Mouse (Mus musculus): ENCODE results near the gene 4930562C15Rik. TPM values are rescaled to one million over a fixed set of nuclear protein-coding genes. Genes with fewer than 3 reads are reported as not detected.

The 4930562C15Rik gene
- total RNA-seq, 1 experiment = 0.09 TPM

GRCm38 (mm10) chr16:4899711-4900110, 64.5 kb downstream of the 4930562C15Rik start:
- no peak for DNase-seq (ENCODE audit: low read depth, low spot score)
- Histone ChIP-seq H3K9ac (ENCODE audit: insufficient read depth, low read depth, low read length, poor library complexity, severe bottlenecking) (no peak overlapping the region), H3K27ac (ENCODE audit: insufficient read depth, low read depth, low read length, poor library complexity, severe bottlenecking) (no peak overlapping the region), H3K4me1 (ENCODE audit: control insufficient read depth in 2 of 2, insufficient read depth in 2 of 2, low read length in 2 of 2, poor library complexity in 1 of 2) (peaks cover 0 to 13% of the 10 kb centered on the region in 2 experiments), H3K9me3 (ENCODE audit: control insufficient read depth, insufficient read depth, low read depth, low read length) (no peaks in the 10 kb centered on the region), H3K36me3 (ENCODE audit: control insufficient read depth, insufficient read depth, low read length, poor library complexity, severe bottlenecking) (no peaks in the 10 kb centered on the region), H3K4me3 (ENCODE audit: insufficient read depth in 1 of 2, low read depth in 1 of 2, low read length in 2 of 2, poor library complexity in 1 of 2, severe bottlenecking in 1 of 2) (no peak overlapping the region)
- in situ Hi-C loops (cut with MboI; ENCODE audit: low sequenced_read_pairs in 2 of 2, unreplicated experiment in 2 of 2) = no loop called here
- TF ChIP-seq ZC3H11A (IDR thresholded peaks at IDR 0.05; ENCODE audit: borderline replicate concordance, low read depth, low read length) (no peak), MAFK (IDR thresholded peaks at IDR 0.05; ENCODE audit: insufficient read depth, low read depth, low read length) (no peak), CHD2 (IDR thresholded peaks at IDR 0.05; ENCODE audit: low read depth, low read length) (no peak), HCFC1 (IDR thresholded peaks at IDR 0.05; ENCODE audit: borderline replicate concordance, insufficient read depth, low read length) (no peak), ZNF384 (IDR thresholded peaks at IDR 0.05; ENCODE audit: low read depth, low read length) (no peak)

- no peak for TF ChIP-seq ZC3H11A (IDR thresholded peaks at IDR 0.05; ENCODE audit: borderline replicate concordance, low read depth, low read length)
- no peak for TF ChIP-seq MAFK (IDR thresholded peaks at IDR 0.05; ENCODE audit: insufficient read depth, low read depth, low read length)
- TF ChIP-seq ZNF384 (IDR thresholded peaks at IDR 0.05; ENCODE audit: low read depth, low read length) = no peak
- TF ChIP-seq CHD2 (IDR thresholded peaks at IDR 0.05; ENCODE audit: low read depth, low read length) = no peak
- TF ChIP-seq HCFC1 (IDR thresholded peaks at IDR 0.05; ENCODE audit: borderline replicate concordance, insufficient read depth, low read length) = no peak
- in situ Hi-C loops (cut with MboI; ENCODE audit: low sequenced_read_pairs in 2 of 2, unreplicated experiment in 2 of 2) = no loop called here
- Histone ChIP-seq H3K9ac (ENCODE audit: insufficient read depth, low read depth, low read length, poor library complexity, severe bottlenecking) (no peak overlapping the region), H3K9me3 (ENCODE audit: control insufficient read depth, insufficient read depth, low read depth, low read length) (no peaks in the 10 kb centered on the region), H3K36me3 (ENCODE audit: control insufficient read depth, insufficient read depth, low read length, poor library complexity, severe bottlenecking) (no peaks in the 10 kb centered on the region), H3K27ac (ENCODE audit: insufficient read depth, low read depth, low read length, poor library complexity, severe bottlenecking) (no peak overlapping the region; the same call in 1 of the 2 replicates), H3K4me1 (ENCODE audit: control insufficient read depth in 2 of 2, insufficient read depth in 2 of 2, low read length in 2 of 2, poor library complexity in 1 of 2) (peaks cover 0 to 12% of the 10 kb centered on the region in 2 experiments), H3K4me3 (ENCODE audit: insufficient read depth in 1 of 2, low read depth in 1 of 2, low read length in 2 of 2, poor library complexity in 1 of 2, severe bottlenecking in 1 of 2) (no peak overlapping the region)
- no peak for DNase-seq (ENCODE audit: low read depth, low spot score)
These were observed 66.0 kb downstream of the 4930562C15Rik start for GRCm38 (mm10) chr16:4901167-4901566.

DNA sequence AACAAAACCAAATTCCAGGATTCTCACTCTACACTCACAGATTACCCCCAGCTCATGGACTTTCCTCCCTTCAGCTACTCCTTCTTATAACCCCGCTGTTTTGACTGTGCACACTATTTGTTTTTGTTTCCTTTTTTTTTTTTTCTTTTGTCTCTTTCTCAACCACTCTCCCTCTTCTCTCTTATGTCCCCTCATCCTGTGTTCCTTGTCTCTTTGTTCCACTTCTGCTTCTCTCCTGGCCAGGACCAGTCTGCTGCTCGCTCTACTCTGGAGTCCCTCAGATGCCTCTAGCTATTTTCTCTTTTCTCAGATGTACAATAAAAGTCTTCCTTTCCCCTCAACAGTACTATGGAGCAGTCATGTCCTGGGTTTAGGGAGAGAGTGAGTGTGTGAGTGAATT, 67.2 kb downstream of the 4930562C15Rik start:
- no peak overlapping the region for H3K27ac ChIP-seq (ENCODE audit: insufficient read depth, low read depth, low read length, poor library complexity, severe bottlenecking)
- DNase-seq (ENCODE audit: low read depth, low spot score) = no peak
- no peaks in the 10 kb centered on the region; the same call in 1 of the 2 replicates for H3K36me3 ChIP-seq (ENCODE audit: control insufficient read depth, insufficient read depth, low read length, poor library complexity, severe bottlenecking)
- no peak overlapping the region for H3K9ac ChIP-seq (ENCODE audit: insufficient read depth, low read depth, low read length, poor library complexity, severe bottlenecking)
- no peak overlapping the region for H3K4me3 ChIP-seq (ENCODE audit: insufficient read depth in 1 of 2, low read depth in 1 of 2, low read length in 2 of 2, poor library complexity in 1 of 2, severe bottlenecking in 1 of 2)
- TF ChIP-seq HCFC1 (IDR thresholded peaks at IDR 0.05; ENCODE audit: borderline replicate concordance, insufficient read depth, low read length) (no peak), CHD2 (IDR thresholded peaks at IDR 0.05; ENCODE audit: low read depth, low read length) (no peak)
- H3K4me1 ChIP-seq (ENCODE audit: control insufficient read depth in 2 of 2, insufficient read depth in 2 of 2, low read length in 2 of 2, poor library complexity in 1 of 2) = peaks cover 0 to 7% of the 10 kb centered on the region in 2 experiments
- no peaks in the 10 kb centered on the region for H3K9me3 ChIP-seq (ENCODE audit: control insufficient read depth, insufficient read depth, low read depth, low read length)
- in situ Hi-C loops (cut with MboI; ENCODE audit: low sequenced_read_pairs in 2 of 2, unreplicated experiment in 2 of 2) = no loop called here

DNA sequence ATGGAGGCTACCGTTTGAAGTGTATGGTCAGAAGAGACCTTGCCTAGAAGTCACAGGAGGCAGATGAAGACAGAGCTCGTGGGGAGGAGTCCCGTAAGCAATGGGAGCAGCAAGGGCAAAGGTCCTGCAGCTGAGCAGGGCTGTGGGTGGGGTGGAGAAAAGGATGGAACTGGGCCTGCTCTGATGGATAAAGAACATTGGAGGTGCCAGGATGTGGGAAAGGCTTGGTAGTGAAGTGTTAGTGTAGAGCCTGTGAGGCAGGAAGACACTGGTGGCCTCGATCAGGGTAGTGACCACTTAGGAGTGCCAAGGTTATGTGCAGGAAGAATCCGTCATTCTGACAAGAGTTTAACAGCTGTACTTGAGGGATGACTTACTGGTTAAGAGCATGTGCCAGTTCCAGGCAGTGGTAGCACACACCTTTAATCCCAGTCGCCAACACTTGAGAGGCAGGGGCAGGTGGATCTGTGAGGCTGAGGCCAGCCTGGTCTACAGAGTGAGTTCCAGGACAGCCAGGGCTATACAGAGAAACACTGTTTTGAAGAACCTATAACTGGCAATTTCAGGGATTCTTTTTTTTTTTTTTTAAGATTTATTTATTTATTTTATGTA, 68.4 kb downstream of the 4930562C15Rik start:
- Histone ChIP-seq H3K9me3 (ENCODE audit: control insufficient read depth, insufficient read depth, low read depth, low read length) (no peaks in the 10 kb centered on the region), H3K36me3 (ENCODE audit: control insufficient read depth, insufficient read depth, low read length, poor library complexity, severe bottlenecking) (no peaks in the 10 kb centered on the region; the same call in 1 of the 2 replicates), H3K4me3 (ENCODE audit: insufficient read depth in 1 of 2, low read depth in 1 of 2, low read length in 2 of 2, poor library complexity in 1 of 2, severe bottlenecking in 1 of 2) (no peak overlapping the region), H3K4me1 (ENCODE audit: control insufficient read depth in 2 of 2, insufficient read depth in 2 of 2, low read length in 2 of 2, poor library complexity in 1 of 2) (peaks cover 7 to 9% of the 10 kb centered on the region in 2 experiments), H3K27ac (ENCODE audit: insufficient read depth, low read depth, low read length, poor library complexity, severe bottlenecking) (no peak overlapping the region), H3K9ac (ENCODE audit: insufficient read depth, low read depth, low read length, poor library complexity, severe bottlenecking) (no peak overlapping the region)
- in situ Hi-C loops (cut with MboI; ENCODE audit: low sequenced_read_pairs in 2 of 2, unreplicated experiment in 2 of 2) = no loop called here
- TF ChIP-seq ZNF384 (IDR thresholded peaks at IDR 0.05; ENCODE audit: low read depth, low read length) (no peak), CHD2 (IDR thresholded peaks at IDR 0.05; ENCODE audit: low read depth, low read length) (no peak)
- no peak for DNase-seq (ENCODE audit: low read depth, low spot score)

DNA sequence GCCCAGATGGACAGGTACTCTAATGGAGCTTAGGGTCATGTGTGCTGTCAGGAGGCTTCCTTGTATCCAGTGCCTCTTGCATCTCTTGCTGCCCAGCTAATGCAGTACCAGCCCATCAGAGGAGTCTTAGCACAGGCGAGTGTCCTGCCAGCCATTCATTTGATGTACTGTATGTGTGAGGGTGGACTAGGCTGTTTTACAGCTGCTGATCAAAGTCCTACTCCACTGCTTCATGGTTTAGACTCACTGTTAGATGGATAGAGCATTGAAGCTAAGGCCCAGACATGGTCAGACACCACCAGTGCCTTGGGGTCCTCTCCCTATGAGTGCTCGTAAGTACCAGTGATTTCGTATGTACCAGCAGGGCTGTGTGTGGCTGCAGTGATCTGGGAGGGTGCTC, 69.7 kb downstream of the 4930562C15Rik start:
- in situ Hi-C loops (cut with MboI; ENCODE audit: low sequenced_read_pairs in 2 of 2, unreplicated experiment in 2 of 2) = no loop called here
- Histone ChIP-seq H3K36me3 (ENCODE audit: control insufficient read depth, insufficient read depth, low read length, poor library complexity, severe bottlenecking) (peaks cover 2% of the 10 kb centered on the region; the same call in 1 of the 2 replicates), H3K9ac (ENCODE audit: insufficient read depth, low read depth, low read length, poor library complexity, severe bottlenecking) (no peak overlapping the region), H3K9me3 (ENCODE audit: control insufficient read depth, insufficient read depth, low read depth, low read length) (no peaks in the 10 kb centered on the region), H3K27ac (ENCODE audit: insufficient read depth, low read depth, low read length, poor library complexity, severe bottlenecking) (no peak overlapping the region), H3K4me1 (ENCODE audit: control insufficient read depth in 2 of 2, insufficient read depth in 2 of 2, low read length in 2 of 2, poor library complexity in 1 of 2) (peaks cover 5 to 7% of the 10 kb centered on the region in 2 experiments), H3K4me3 (ENCODE audit: insufficient read depth in 1 of 2, low read depth in 1 of 2, low read length in 2 of 2, poor library complexity in 1 of 2, severe bottlenecking in 1 of 2) (no peak overlapping the region)
- DNase-seq (ENCODE audit: low read depth, low spot score) = no peak
- no peak for TF ChIP-seq CHD2 (IDR thresholded peaks at IDR 0.05; ENCODE audit: low read depth, low read length)
- no peak for TF ChIP-seq HCFC1 (IDR thresholded peaks at IDR 0.05; ENCODE audit: borderline replicate concordance, insufficient read depth, low read length)
- no peak for TF ChIP-seq ZNF384 (IDR thresholded peaks at IDR 0.05; ENCODE audit: low read depth, low read length)
- no peak for TF ChIP-seq MAFK (IDR thresholded peaks at IDR 0.05; ENCODE audit: insufficient read depth, low read depth, low read length)
- no peak for TF ChIP-seq ZC3H11A (IDR thresholded peaks at IDR 0.05; ENCODE audit: borderline replicate concordance, low read depth, low read length)

Data from ES-E14 (cell line).